Mouse (Mus musculus) neural tube, embryonic 14.5 days (tissue): ENCODE results near the gene Gnb1. TPM values are rescaled to one million over a fixed set of nuclear protein-coding genes. Genes with fewer than 3 reads are reported as not detected.

Experiments
- ATAC-seq: fragments of 200-750 bp; cut with Nextera tagmentation; 2 replicates; pipeline ENCODE4 v1.8.0; 2017; ENCODE audit warnings: low read depth, mild to moderate bottlenecking, moderate TSS enrichment, moderate library complexity
- H3K27ac ChIP-seq: fragments of 300-500 bp; sonication (generic); 2 replicates; pipeline ENCODE4 v1.5.1; 2014; ENCODE audit warnings: low read depth, mild to moderate bottlenecking, control low read depth, low read length, moderate library complexity, mixed read lengths
- H3K27me3 ChIP-seq: fragments of 300-500 bp; sonication (generic); 2 replicates; pipeline ENCODE4 v1.6.1; 2014; ENCODE audit warnings: low read length; ENCODE audit not compliant: control insufficient read depth, insufficient read depth
- H3K36me3 ChIP-seq: fragments of 300-500 bp; sonication (generic); 2 replicates; pipeline ENCODE4 v1.6.1; 2014; ENCODE audit warnings: low read length, mixed read lengths; ENCODE audit not compliant: control insufficient read depth, insufficient read depth
- H3K4me1 ChIP-seq: fragments of 300-500 bp; sonication (generic); 2 replicates; pipeline ENCODE4 v1.6.1; 2014; ENCODE audit warnings: low read length; ENCODE audit not compliant: control insufficient read depth, insufficient read depth
- H3K4me2 ChIP-seq: fragments of 300-500 bp; sonication (generic); 2 replicates; pipeline ENCODE4 v1.6.1; 2014; ENCODE audit warnings: mild to moderate bottlenecking, low read depth, low read length, control low read depth
- H3K4me3 ChIP-seq: fragments of 300-500 bp; sonication (generic); 2 replicates; pipeline ENCODE4 v1.5.1; 2014; ENCODE audit warnings: low read depth, low read length, control low read depth, mixed read lengths
- H3K9ac ChIP-seq: fragments of 300-500 bp; sonication (generic); replicated peaks from 2 replicates; pipeline ENCODE4 v1.6.1; 2014; ENCODE audit warnings: low read depth, mild to moderate bottlenecking, control low read depth, low read length, mixed read lengths
- H3K9me3 ChIP-seq: fragments of 300-500 bp; sonication (generic); 2 replicates; pipeline ENCODE4 v1.6.1; 2016; ENCODE audit warnings: low read length; ENCODE audit not compliant: control insufficient read depth
- WGBS: fragments of 180-500 bp; shearing (Covaris S2); extraction: QIAGEN DNeasy Blood & Tissue Kit; methylation state at CpG from one replicate; pipeline ENCODE4 v1.1.7; 2014; 5-methylcytosine and 5-hydroxymethylcytosine counted together
- polyA plus RNA-seq: library from polyadenylated mRNA; unstranded; fragments of >200 nt; fragmentation: Nextera tagmentation; extraction: Ambion mirVana; gene quantifications from 2 replicates; pipeline ENCODE4 v1.2.1, GENCODE M21; 2014

Gnb1 gene
- polyA plus RNA-seq, 1 experiment from 2014 or later: 1,136 TPM

DNA sequence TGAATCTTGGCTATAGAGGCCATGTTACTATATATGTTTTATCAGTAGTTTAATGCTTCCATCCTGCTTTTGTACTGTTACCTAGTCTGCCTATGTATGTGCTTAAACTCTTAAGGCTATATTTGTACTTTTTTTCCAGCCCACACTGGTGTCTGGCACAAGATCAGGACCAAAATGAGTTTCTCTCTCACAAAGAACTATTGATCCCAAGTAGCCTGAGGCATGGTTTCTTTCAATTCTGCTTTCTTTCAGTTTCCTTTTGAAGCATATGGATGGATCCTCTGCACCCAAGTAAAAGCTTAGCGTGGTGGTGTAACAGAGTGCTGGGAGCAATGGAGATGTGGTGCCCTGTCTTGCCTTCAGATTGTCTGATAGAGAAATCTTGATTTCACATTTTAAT, 19.8 kb downstream of the Gnb1 start:
- Histone ChIP-seq H3K9me3 (no peaks in the 10 kb centered on the region), H3K4me1 (no peaks in the 10 kb centered on the region), H3K36me3 (no peaks in the 10 kb centered on the region), H3K27ac (no peak overlapping the region), H3K4me2 (no peak overlapping the region), H3K9ac (no peak overlapping the region), H3K27me3 (no peaks in the 10 kb centered on the region), H3K4me3 (no peak overlapping the region)
- no peak for ATAC-seq
- 60% methylated on average over 1 of the region's 1 CpGs for WGBS

DNA sequence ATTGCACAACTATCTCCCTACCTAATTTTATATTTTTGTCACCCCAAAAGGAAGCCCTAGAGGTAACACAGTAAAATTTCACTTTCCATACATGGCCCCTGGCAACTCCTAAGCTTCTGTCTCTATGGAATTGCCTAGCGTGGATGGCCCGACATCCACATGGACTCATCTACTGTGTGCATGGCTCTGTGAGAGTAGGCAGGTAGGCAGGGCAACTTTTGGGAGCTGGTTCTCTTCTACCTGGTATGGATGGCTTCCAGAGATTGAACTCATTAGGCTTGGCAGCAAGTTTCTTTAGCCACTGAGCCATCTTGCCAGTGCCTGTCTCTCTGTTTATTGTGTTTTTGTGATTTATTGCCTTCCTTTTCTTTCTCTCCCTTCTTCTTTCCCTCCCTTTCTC, 23.6 kb downstream of the Gnb1 start:
- ATAC-seq: no peak
- H3K9ac ChIP-seq: no peak overlapping the region
- WGBS: 79% methylated on average over 2 of the region's 2 CpGs

DNA sequence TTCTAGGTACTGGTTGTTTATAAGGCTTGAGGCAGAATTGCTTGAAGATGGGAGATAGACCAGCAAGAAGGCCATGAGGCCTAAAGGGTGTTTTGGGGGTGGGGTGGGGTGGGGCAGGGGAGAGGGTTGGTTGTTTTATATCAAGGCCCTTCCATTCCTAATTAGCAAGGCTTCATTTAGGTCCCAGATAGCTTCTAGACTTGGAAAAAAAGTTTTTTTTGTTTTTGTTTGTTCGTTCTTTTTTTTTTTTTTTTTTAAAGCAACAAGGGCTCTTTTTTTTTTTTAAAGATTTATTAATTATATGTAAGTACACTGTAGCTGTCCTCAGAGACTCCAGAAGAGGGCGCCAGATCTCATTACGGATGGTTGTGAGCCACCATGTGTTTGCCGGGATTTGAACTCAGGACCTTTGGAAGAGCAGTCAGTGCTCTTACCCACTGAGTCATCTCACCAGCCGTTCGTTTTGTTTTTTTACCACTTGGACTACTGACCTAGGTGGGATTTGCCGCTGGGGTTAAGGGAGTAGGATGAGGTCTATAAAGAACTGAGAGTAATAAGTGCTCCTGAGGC, 26.9 kb downstream of the Gnb1 start:
- no peak overlapping the region for H3K9ac ChIP-seq
- H3K4me3 ChIP-seq: no peak overlapping the region
- H3K4me2 ChIP-seq: no peak overlapping the region
- no peaks in the 10 kb centered on the region for H3K27me3 ChIP-seq
- 88% methylated on average over 7 of the region's 7 CpGs for WGBS
- no peaks in the 10 kb centered on the region for H3K9me3 ChIP-seq
- no peak overlapping the region for H3K27ac ChIP-seq
- no peak for ATAC-seq
- peaks cover 3% of the 10 kb centered on the region for H3K36me3 ChIP-seq
- no peaks in the 10 kb centered on the region for H3K4me1 ChIP-seq

More for the DNA sequence above, 23.6 kb downstream of the Gnb1 start:
- no peak overlapping the region for H3K4me2 ChIP-seq
- H3K36me3 ChIP-seq: no peaks in the 10 kb centered on the region; the same call in 1 of the 2 replicates
- no peaks in the 10 kb centered on the region for H3K4me1 ChIP-seq
- H3K27me3 ChIP-seq: no peaks in the 10 kb centered on the region
- H3K27ac ChIP-seq: no peak overlapping the region
- H3K9me3 ChIP-seq: no peaks in the 10 kb centered on the region
- no peak overlapping the region for H3K4me3 ChIP-seq

DNA sequence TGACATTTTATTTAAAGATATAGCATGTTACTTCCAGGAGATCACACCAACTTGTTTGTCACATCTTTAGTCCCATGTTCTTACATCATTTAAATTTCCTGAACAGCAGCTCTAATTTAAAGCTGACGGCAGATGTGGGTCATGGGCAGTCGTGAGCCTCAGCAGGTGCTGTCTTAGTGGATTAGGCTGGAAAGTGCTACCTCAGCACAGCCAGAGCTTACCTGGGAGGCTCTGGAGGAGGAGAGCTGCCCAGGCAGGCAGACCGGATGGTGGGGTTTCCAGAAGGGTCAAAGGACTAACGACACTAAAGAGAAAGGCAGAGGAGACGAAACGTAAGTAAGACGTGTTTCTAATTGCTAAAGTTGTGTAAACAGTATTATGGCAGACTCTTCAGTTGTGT, 31.2 kb downstream of the Gnb1 start:
- ATAC-seq: no peak
- no peaks in the 10 kb centered on the region for H3K4me1 ChIP-seq
- peaks cover 4% of the 10 kb centered on the region for H3K36me3 ChIP-seq
- no peak overlapping the region for H3K27ac ChIP-seq
- H3K9me3 ChIP-seq: no peaks in the 10 kb centered on the region
- no peak overlapping the region for H3K4me3 ChIP-seq
- H3K4me2 ChIP-seq: no peak overlapping the region
- 80% methylated on average over 7 of the region's 7 CpGs for WGBS
- no peak overlapping the region for H3K9ac ChIP-seq
- no peaks in the 10 kb centered on the region for H3K27me3 ChIP-seq

GRCm38 (mm10) chr4:155525751-155526150, 34.6 kb downstream of the Gnb1 start:
- H3K27ac ChIP-seq: no peak overlapping the region
- no peak overlapping the region for H3K4me3 ChIP-seq
- no peak for ATAC-seq
- no peaks in the 10 kb centered on the region for H3K4me1 ChIP-seq
- 91% methylated on average over 5 of the region's 5 CpGs for WGBS
- H3K9me3 ChIP-seq: no peaks in the 10 kb centered on the region
- peaks cover 22% of the 10 kb centered on the region for H3K36me3 ChIP-seq
- H3K27me3 ChIP-seq: no peaks in the 10 kb centered on the region
- no peak overlapping the region for H3K9ac ChIP-seq
- no peak overlapping the region for H3K4me2 ChIP-seq

GRCm38 (mm10) chr4:155529294-155529693, 38.1 kb downstream of the Gnb1 start:
- Histone ChIP-seq H3K27ac (no peak overlapping the region), H3K4me3 (no peak overlapping the region), H3K36me3 (peaks cover 32% of the 10 kb centered on the region; the same call in 1 of the 2 replicates), H3K9me3 (no peaks in the 10 kb centered on the region), H3K9ac (no peak overlapping the region), H3K27me3 (no peaks in the 10 kb centered on the region), H3K4me2 (no peak overlapping the region), H3K4me1 (no peaks in the 10 kb centered on the region)
- 93% methylated on average over 3 of the region's 3 CpGs for WGBS
- ATAC-seq: no peak

- no peaks in the 10 kb centered on the region for H3K4me1 ChIP-seq
These were observed 58.8 kb downstream of the Gnb1 start for GRCm38 (mm10) chr4:155549993-155550392.

GRCm38 (mm10) chr4:155550446-155550845, 59.3 kb downstream of the Gnb1 start:
- Histone ChIP-seq H3K9ac (no peak overlapping the region), H3K27me3 (no peaks in the 10 kb centered on the region), H3K4me2 (no peak overlapping the region), H3K4me3 (no peak overlapping the region), H3K9me3 (no peaks in the 10 kb centered on the region), H3K36me3 (peaks cover 44% of the 10 kb centered on the region), H3K27ac (no peak overlapping the region), H3K4me1 (no peaks in the 10 kb centered on the region)
- ATAC-seq: no peak
- 82% methylated on average over 2 of the region's 2 CpGs for WGBS

More at GRCm38 (mm10) chr4:155549993-155550392, 58.8 kb downstream of the Gnb1 start:
- no peaks in the 10 kb centered on the region for H3K27me3 ChIP-seq
- WGBS: 94% methylated on average over 7 of the region's 7 CpGs
- no peak overlapping the region for H3K9ac ChIP-seq
- no peak overlapping the region for H3K27ac ChIP-seq
- no peak for ATAC-seq
- H3K4me3 ChIP-seq: no peak overlapping the region
- no peaks in the 10 kb centered on the region for H3K9me3 ChIP-seq
- H3K36me3 ChIP-seq: peaks cover 42% of the 10 kb centered on the region
- H3K4me2 ChIP-seq: no peak overlapping the region

DNA sequence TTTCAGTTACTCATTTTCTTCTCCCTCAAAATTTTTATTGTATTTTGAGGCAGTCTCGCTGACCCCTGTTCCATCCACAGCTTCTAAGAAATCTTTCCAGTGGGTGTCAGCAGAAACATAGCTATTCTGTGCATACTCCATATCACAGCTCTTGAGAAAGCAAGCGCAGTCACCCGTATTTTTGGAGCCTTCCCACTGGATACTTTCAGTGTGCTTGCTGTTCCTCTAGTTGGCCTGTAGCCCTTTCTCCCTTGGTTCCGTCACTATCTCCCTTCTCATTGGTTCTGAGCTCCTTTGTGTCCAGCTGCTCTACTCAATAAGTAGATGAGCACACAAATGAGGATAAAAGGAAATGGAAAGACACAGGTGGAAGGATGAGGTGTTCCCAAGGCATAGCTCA, 59.9 kb downstream of the Gnb1 start:
- Histone ChIP-seq H3K4me2 (no peak overlapping the region), H3K36me3 (peaks cover 46% of the 10 kb centered on the region), H3K4me3 (no peak overlapping the region), H3K27ac (no peak overlapping the region), H3K27me3 (no peaks in the 10 kb centered on the region), H3K9ac (no peak overlapping the region), H3K9me3 (no peaks in the 10 kb centered on the region), H3K4me1 (no peaks in the 10 kb centered on the region)
- 91% methylated on average over 4 of the region's 4 CpGs for WGBS
- no peak for ATAC-seq
